In genomic region chr9:23581039-23581606, GRCm38 (mm10) we compare ENCODE assay signal across 7 mouse cellular contexts.
DNase-seq lines count a peak whose midpoint lies in the region; ATAC-seq and TF ChIP-seq lines count a peak whose summit lies in the region.

No protein-coding gene starts in this region.

- no peak overlapping the region; the same call in 1 of the 2 replicates for H3K4me3 ChIP-seq in gastrocnemius, adult 2 months
- no peak overlapping the region for H3K4me3 ChIP-seq in midbrain, embryonic 11.5 days (ENCODE audit: low read depth, low read length)

- no peak overlapping the region for H3K27ac ChIP-seq in gastrocnemius, adult 2 months
- no peak overlapping the region for H3K27ac ChIP-seq in midbrain, embryonic 11.5 days (ENCODE audit: low read depth, low read length)

- 21% methylated on average over 6 of the region's 6 CpGs for WGBS in midbrain, embryonic 11.5 days

- no peaks in the 10 kb centered on the region for H3K9me3 ChIP-seq in midbrain, embryonic 11.5 days (ENCODE audit: control insufficient read depth, low read length)

- peak; percentile 74 for TF ChIP-seq CTCF in gastrocnemius, adult 2 months (IDR thresholded peaks at IDR 0.05)

- intact Hi-C loops in gastrocnemius, adult 2 months (cut with DNase I), result loop anchor here (10.0 kb wide), 1 partner anchor 924 kb away; the partner anchor contains the start of gene Dpy19l1

- no peaks in the 10 kb centered on the region for H3K36me3 ChIP-seq in midbrain, embryonic 11.5 days (ENCODE audit: control insufficient read depth, insufficient read depth, low read length)

- no peak overlapping the region for H3K9ac ChIP-seq in midbrain, embryonic 11.5 days (ENCODE audit: low read length)

- no peak overlapping the region for H3K4me2 ChIP-seq in midbrain, embryonic 11.5 days

- peak; percentile 80 for ATAC-seq in midbrain, embryonic 11.5 days (ENCODE audit: low FRiP score)

- H3K4me1 ChIP-seq in midbrain, embryonic 11.5 days (ENCODE audit: control insufficient read depth, insufficient read depth, low read length), result no peaks in the 10 kb centered on the region

- H3K27me3 ChIP-seq in midbrain, embryonic 11.5 days (ENCODE audit: control insufficient read depth, insufficient read depth, low read length), result no peaks in the 10 kb centered on the region

- peak; percentile 79 for DNase-seq in adipocyte (ENCODE audit: low spot score)
- peak; percentile 96 to 98 for DNase-seq in cerebellum, postnatal 10 days
- DNase-seq in gastrocnemius, adult 2 months, result peak; percentile 69
- peak; percentile 26 for DNase-seq in induced T-regulatory cell, adult 2 months (ENCODE audit: low read depth)
- DNase-seq in left cerebral cortex, adult 8-10 months (ENCODE audit: low spot score in 2 of 2), result peak; percentile 66 to 81
- DNase-seq in midbrain, embryonic 11.5 days (ENCODE audit: low spot score, missing footprints), result peak; percentile 90
- peak; percentile 8 to 40 for DNase-seq in spleen, postnatal 10 days (ENCODE audit: low spot score in 2 of 2)

Comparison
In these comparisons a context has a peak if more than half of its experiments do, and no peak if none do; other contexts are left out.
1. DNase-seq: peak in every context shown above with its lines; median percentile 97 in cerebellum, postnatal 10 days; 90 in midbrain, embryonic 11.5 days; 79 in adipocyte; 74 in left cerebral cortex, adult 8-10 months; 69 in gastrocnemius, adult 2 months; 26 in induced T-regulatory cell, adult 2 months; 24 in spleen, postnatal 10 days.